Mouse (Mus musculus): ENCODE data around the gene Vmn2r114. TPM values are rescaled to one million over a fixed set of nuclear protein-coding genes. Genes with fewer than 3 reads are reported as not detected.
"Not testable (repeated sequence)": the region's sequence is repeated elsewhere in the genome, so short reads cannot be mapped to it uniquely, and the experiment has no call there.

Gene Vmn2r114
- 0.01 TPM in 1 of 2 replicates, not detected in the other for polyA plus RNA-seq (2015; fragmentation: Nextera tagmentation; extraction: Ambion mirVana)

DNA sequence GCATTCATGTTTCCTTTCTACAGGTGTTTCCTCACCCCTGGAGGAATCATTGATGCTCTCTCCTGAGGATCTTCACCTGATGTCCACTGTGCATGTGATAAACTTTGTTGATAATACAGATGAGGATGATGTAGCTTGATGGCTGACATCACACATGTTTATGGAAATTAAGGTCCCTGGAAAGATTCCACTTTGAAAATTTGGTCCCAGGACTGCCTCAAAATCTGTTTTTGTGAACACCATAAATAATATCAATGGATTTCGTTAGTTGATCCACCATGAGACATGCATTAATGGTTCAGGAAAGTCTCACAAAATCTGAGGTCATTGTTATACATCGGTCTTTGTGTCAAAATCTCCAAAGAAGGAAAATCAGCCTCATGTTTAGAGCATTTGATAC lies at the start of gene Vmn2r114:
Gene Vmn2r114, minus strand, starts transcription at position 101 of the 400 bp plus-strand sequence.
- H3K4me2 ChIP-seq (ENCODE audit: low read depth, low read length); H3K36me3 ChIP-seq (ENCODE audit: control insufficient read depth, insufficient read depth); H3K9me3 ChIP-seq (replicated peaks; ENCODE audit: control insufficient read depth, low read length); ATAC-seq (replicated peaks; ENCODE audit: extremely low read depth, insufficient read depth, low FRiP score); H3K4me3 ChIP-seq (ENCODE audit: low read length); H3K9ac ChIP-seq (ENCODE audit: low read length); H3K27ac ChIP-seq (ENCODE audit: low read length); H3K27me3 ChIP-seq (ENCODE audit: control insufficient read depth, insufficient read depth, low read length); H3K4me1 ChIP-seq (ENCODE audit: control insufficient read depth, insufficient read depth, low read length): not testable (repeated sequence)
- WGBS = 53% methylated on average over 2 of the region's 2 CpGs

DNA sequence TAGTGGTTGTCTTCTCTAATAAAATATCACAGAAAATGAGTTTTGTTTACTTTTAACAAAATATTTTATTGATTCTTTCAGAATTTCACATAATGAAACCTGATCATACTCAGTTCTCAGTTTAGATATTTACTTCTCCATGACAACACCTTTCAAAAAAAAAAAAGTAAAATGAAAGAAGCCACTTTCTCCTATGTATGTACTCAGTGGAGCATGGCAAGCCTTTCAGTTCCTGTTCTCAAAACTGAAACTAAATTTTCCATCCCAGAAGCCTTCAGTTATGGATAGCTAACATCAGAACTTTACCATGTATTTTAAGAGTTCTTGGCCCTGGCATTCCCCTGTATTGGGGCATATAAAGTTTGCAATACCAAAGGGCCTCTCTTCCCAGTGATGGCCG lies 39.3 kb upstream of the Vmn2r114 start:
- ATAC-seq (replicated peaks; ENCODE audit: extremely low read depth, insufficient read depth, low FRiP score) = no peak
- Histone ChIP-seq H3K4me3 (ENCODE audit: low read length) (no peak overlapping the region), H3K9me3 (replicated peaks; ENCODE audit: control insufficient read depth, low read length) (no peaks in the 10 kb centered on the region), H3K27me3 (ENCODE audit: control insufficient read depth, insufficient read depth, low read length) (no peaks in the 10 kb centered on the region), H3K36me3 (ENCODE audit: control insufficient read depth, insufficient read depth) (no peaks in the 10 kb centered on the region), H3K4me2 (ENCODE audit: low read depth, low read length) (no peak overlapping the region), H3K4me1 (ENCODE audit: control insufficient read depth, insufficient read depth, low read length) (no peaks in the 10 kb centered on the region), H3K9ac (ENCODE audit: low read length) (no peak overlapping the region), H3K27ac (ENCODE audit: low read length) (no peak overlapping the region)
- 40% methylated on average over 1 of the region's 1 CpGs for WGBS

DNA sequence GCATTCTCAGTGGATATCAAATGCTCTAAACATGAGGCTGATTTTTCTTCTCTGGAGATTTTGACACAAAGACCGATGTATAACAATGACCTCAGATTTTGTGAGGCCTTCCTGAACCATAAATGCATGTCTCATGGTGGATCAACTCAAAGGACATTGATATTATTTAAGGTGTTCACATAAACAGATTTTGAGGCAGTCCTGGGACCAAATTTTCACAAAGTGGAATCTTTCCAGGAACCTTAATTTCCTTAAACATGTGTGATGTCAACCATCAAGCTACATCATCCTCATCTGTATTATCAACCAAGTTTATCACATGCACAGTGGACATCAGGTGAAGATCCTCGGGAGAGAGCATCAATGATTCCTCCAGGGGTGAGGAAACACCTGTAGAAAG lies 31.1 kb upstream of the Vmn2r114 start, which contains the start of gene Vmn2r115:
Gene Vmn2r115, plus strand, starts transcription at position 301 of the 400 bp plus-strand sequence.
- not testable (repeated sequence) for H3K4me2 ChIP-seq (ENCODE audit: low read depth, low read length); H3K27me3 ChIP-seq (ENCODE audit: control insufficient read depth, insufficient read depth, low read length); H3K36me3 ChIP-seq (ENCODE audit: control insufficient read depth, insufficient read depth); H3K9me3 ChIP-seq (replicated peaks; ENCODE audit: control insufficient read depth, low read length); ATAC-seq (replicated peaks; ENCODE audit: extremely low read depth, insufficient read depth, low FRiP score); H3K9ac ChIP-seq (ENCODE audit: low read length); H3K4me3 ChIP-seq (ENCODE audit: low read length); H3K27ac ChIP-seq (ENCODE audit: low read length); H3K4me1 ChIP-seq (ENCODE audit: control insufficient read depth, insufficient read depth, low read length)
- WGBS = 49% methylated on average over 2 of the region's 2 CpGs

DNA sequence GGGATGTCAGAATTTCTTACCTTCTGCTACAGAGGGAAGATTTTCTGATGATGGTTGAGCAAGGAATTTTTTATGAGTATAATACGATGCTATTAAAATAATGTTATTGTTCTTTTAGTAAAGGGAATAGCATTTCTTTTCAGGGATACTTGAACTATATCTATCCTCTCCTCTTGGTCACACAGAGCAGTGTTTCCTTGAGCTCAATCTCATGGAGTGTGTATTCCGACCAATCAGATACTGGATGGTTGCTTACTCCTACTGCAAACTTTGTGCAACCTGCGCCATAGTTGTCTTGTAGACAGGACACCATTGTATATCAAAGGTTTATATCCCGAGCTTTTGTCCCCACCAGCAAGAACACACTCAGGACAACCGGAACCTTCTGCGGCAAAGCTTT lies 18.3 kb upstream of the Vmn2r114 start:
- ATAC-seq (replicated peaks; ENCODE audit: extremely low read depth, insufficient read depth, low FRiP score) = no peak
- no peaks in the 10 kb centered on the region for H3K4me1 ChIP-seq (ENCODE audit: control insufficient read depth, insufficient read depth, low read length)
- no peaks in the 10 kb centered on the region for H3K36me3 ChIP-seq (ENCODE audit: control insufficient read depth, insufficient read depth)
- peaks cover 9% of the 10 kb centered on the region; the same call in 1 of the 2 replicates for H3K9me3 ChIP-seq (replicated peaks; ENCODE audit: control insufficient read depth, low read length)
- WGBS = 73% methylated on average over 6 of the region's 6 CpGs
- H3K9ac ChIP-seq (ENCODE audit: low read length) = no peak overlapping the region
- no peak overlapping the region for H3K27ac ChIP-seq (ENCODE audit: low read length)
- no peaks in the 10 kb centered on the region for H3K27me3 ChIP-seq (ENCODE audit: control insufficient read depth, insufficient read depth, low read length)
- no peak overlapping the region for H3K4me3 ChIP-seq (ENCODE audit: low read length)
- H3K4me2 ChIP-seq (ENCODE audit: low read depth, low read length) = no peak overlapping the region

Other genes with a start within 250 kb of the Vmn2r114 start
- gene Zfp40, start 119.3 kb downstream of the Vmn2r114 start, polyA plus RNA-seq (2015; fragmentation: Nextera tagmentation; extraction: Ambion mirVana) = 8.5 and 9.6 TPM in 2 replicates
- gene Vmn2r115, start 31.2 kb upstream of the Vmn2r114 start, polyA plus RNA-seq (2015; fragmentation: Nextera tagmentation; extraction: Ambion mirVana) = not detected in 2 replicates
- not detected in 2 replicates for gene Vmn2r116, start 72.1 kb upstream of the Vmn2r114 start, polyA plus RNA-seq (2015; fragmentation: Nextera tagmentation; extraction: Ambion mirVana)
- not detected in 2 replicates for gene Vmn2r117, start 167.2 kb upstream of the Vmn2r114 start, polyA plus RNA-seq (2015; fragmentation: Nextera tagmentation; extraction: Ambion mirVana)